Mouse (Mus musculus) right cerebral cortex, postnatal 25 days (tissue): ENCODE data around the gene Prr36.
"Not testable (repeated sequence)": the region's sequence is repeated elsewhere in the genome, so short reads cannot be mapped to it uniquely, and the experiment has no call there.

ENCODE experiments used
- DNase-seq: peaks from one replicate; pipeline ENCODE4 v3.0.0; 2022

Gene Prr36

DNA sequence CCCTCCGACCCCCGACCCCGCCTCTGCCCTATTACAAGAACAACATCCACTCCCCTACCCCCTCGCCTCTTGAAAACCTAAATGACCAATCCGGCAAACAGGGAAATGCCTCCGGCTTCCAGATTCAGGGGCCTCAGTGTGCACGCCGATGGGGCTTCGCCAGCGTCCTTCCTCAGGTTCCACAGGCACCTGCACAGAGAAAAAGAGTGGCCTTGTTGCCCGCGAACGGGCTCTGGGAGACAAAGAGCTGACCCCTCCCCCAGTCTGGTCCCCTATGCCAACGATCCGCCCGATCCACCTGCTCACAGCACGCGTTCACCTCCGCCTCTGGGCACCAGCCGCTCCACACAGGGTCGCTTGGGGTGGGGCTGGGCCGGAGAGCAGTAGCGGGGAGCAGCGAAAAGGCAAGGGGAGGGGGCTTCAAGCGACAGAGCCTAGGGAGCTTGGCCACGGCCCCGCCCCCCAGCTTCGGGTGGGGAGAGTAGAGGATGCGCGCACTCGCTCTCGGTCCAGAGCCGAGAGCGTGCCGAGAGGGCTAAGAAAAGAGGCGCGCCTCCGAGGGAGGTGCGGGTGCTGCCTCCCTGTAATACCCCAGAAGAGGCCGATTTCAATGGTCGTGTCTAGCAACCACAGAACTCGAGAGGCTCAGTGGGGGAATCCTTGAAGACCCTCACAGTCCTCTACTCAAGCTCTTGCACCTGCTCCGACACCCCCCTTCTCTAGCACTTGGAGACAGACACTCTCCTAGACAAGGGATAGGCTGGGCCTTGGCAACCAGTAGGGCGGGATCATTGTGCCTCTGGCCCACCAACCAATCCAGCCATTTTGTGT is at the start of gene Prr36:
Gene Prr36 (minus strand): TSS at position 669 of the 831 bp plus-strand sequence.
- DNase-seq = peak; percentile 75

DNA sequence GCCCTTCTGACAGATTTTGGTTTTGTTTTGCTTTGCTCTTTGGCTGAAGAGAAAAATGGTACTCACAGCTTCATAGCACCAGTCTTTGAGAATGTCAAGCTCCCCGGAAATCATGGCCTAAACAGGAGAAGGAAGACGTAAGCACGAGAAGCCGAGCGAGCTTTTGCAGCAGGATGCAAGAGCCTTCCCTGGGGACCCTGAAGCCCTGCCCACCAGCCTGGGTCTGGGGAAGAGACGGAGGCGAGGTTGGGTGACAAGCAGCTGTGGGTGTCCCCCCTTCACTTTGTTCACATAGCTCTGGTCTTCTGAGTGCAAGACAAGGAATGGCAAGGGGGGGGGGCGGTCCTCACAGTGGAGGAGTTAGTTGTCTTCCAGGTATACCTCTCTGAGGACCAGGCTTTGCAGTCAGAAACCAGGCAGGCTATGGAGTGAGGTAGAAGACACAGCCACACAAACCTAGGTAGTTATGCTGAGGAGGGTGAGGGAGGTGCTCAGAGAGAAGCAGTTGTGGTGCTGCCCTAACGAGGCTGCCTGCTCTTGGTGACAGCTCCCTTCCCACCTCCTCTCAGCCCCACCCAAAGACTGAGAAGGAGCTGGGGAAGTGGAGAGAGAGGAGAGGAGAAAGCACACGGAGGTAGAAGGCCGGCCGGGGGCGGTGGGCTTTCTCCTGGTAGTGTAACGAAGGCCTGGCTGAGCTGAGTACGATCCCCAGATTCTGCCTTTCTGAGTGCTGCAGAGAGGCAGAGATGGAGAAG is 48.1 kb upstream of the Prr36 start:
- no peak for DNase-seq

DNA sequence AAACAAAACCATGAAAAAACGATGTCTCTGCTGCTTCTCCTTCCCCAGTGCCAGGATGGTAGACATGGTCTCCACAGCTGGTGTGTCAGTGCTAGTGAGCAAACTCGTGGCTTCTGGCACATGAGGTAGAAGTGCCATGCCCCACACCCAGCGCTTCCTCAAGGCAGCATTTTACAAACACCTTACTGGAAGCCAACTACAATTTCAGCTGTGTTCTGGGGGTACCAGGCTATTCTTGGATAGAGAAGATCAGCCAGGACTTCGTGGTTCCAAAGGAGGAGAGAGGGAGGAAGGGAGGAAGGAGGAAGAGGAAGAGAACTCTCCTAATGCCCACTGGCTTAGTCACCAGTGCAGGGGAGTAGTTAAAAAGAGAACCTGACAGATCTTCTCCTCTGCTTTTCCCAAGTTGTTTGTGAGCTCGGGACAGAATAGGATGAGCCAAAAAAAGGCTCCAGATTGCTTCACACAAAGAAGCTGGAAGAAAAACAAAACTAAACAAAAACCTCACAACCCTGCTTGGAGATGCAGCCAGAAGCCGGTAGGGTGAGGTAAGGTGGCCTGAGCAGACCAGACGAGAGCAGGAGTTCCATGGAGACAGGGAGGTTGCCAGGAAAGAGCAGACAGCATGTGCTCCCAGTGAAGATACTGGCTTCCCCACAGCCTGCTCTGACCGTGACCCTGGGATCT is 46.0 kb upstream of the Prr36 start:
- DNase-seq = no peak

DNA sequence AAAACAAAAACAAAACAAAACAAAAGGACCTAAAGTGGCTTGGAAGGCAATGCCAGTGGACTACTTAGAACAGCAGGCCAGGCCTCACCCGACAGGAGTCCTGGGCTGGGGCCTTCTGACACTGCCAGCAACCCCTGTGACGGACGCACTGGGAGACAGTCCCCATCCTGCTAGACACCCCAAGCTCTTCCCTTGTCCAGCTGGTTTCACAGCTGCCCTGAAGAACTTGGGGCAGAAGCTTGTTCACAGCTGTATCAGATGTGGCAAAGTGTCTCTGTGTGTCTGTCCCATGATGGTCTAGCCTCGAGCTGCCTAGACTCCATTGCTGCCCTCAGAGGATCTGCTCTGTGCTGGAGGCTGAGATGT is 42.5 kb upstream of the Prr36 start:
- DNase-seq = no peak

DNA sequence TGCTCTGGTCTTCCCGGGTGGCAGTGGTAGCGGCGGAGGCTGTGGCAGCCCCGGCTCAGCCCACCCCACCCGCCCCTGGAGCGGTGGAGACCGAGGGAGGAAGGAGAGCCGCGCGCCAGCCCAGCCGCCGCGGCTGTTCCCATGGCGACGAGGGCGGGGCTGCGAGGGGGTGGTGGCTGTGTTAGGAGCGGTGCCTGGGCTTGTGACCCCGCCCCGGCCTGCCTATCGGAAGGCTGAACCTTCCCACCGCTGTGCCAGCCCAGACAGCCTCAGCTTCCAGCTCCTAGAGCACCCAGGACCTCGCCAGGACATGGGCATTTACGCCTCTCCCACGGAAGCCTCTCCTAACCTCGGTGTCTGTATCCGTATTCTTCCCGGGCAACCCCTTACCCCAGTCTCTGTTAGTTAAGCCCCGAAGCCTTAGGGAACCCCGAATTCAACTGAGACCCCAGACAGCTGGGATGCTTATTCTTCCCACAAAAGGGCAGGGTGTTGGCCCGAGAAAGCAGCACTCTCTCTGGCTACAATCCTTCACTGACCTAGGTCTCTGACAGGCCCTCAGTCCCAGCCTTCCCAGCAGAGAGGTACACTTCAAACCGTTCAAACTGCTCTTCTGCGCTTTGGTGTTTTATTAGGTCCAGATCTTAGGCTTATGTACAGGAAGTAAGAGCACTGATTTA is 42.0 kb upstream of the Prr36 start, which contains the start of gene Ctxn1:
Gene Ctxn1 (minus strand): TSS at position 150 of the 680 bp plus-strand sequence.
- peak; percentile 94 for DNase-seq

DNA sequence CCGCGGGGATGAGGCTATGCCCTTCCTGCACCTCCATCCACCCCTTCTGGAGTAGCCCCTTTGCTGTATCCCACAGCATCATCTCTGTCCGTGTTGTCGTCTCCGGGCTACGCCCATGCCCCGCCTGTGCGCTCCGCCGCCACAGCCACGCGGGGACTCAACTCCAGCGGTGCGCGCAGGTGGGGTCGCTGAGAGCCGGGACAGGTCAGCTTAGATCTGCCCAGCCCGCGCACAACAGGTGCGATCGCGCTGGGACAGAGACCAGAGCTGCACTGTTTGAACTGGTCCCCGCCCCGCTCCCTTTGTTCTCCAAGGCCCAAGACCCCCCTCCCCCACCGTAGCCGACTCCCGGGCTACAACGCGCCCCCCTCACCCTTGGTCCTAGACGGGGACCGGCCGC is 41.4 kb upstream of the Prr36 start:
- peak; percentile 62 for DNase-seq

DNA sequence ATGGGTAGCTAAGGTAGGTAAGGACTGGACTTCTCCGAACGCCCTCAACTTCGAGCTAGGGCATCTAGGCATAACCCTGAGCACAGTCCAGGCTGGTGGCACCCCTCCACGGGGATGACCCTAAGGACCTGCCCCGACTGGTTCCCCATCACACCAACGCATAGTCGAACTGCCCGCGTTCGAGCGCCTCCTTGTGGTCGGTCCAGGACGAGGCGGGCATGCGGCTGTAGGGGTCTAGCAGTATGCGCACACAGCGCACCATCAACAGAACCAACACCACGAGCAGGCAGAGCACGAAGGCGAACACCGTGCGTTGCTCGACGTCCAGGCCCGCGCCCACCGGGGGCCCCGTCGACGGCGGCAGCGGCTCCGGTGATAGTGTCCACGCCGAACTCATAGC is 41.0 kb upstream of the Prr36 start:
- DNase-seq = peak; percentile 80

DNA sequence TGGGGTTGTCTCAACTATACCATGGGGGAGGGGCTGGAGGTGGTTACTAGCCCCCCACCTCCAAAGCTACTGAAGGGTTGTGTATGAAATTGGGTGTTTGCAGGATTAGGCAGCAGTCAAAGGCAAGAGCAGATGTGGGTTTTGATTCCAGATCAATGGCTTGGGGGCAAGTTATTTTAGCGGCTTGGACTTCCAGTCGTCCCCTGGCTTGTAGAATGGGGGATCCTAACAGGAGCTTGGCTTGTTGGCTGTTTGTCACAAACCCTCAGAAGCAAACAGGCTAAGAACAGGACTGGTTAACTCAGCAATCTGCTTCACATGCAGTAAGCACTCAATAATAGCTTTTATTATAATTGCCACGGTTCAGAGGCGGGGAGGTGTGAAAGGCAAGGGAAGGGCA is 40.1 kb upstream of the Prr36 start:
- no peak for DNase-seq

DNA sequence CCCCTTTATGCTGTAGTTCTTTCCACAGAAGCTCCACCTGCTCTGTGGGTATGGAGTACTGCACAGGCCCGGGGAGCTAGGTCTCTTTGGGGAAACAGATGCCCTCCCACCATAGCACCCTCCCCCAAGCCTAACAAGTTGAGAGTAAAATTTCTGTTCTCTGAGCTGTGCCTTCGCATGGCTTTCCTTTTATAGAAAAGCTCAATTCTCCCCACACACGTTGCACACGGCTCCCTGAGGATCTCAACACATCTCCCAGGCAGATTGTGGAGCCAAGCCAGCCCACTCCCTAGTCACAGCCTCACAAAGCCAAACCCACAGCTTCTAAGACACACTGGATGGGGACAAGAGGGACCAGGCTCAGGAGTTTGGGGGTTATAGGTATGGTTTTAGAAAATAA is 39.7 kb upstream of the Prr36 start:
- peak; percentile 84 for DNase-seq

DNA sequence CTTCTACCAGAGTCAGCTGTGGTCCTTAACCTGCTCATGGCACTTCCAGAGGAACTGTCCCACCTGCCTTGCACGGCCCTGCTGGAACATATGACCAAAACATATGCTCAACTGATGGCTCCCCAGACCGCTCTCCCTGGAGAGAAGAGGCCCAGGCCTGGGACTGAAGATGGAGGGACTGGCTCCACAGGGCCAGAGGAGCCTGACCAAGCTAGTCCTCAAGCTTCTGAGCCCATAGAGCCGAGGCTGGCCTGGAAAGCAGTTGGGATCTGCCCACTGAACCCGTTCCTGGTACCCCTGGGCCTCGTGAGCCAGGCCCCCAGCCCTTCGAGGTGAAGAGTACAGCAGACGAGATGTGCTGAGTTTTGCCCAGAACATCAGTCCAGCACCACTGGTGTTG is 38.2 kb upstream of the Prr36 start:
- DNase-seq = not testable (repeated sequence)

DNA sequence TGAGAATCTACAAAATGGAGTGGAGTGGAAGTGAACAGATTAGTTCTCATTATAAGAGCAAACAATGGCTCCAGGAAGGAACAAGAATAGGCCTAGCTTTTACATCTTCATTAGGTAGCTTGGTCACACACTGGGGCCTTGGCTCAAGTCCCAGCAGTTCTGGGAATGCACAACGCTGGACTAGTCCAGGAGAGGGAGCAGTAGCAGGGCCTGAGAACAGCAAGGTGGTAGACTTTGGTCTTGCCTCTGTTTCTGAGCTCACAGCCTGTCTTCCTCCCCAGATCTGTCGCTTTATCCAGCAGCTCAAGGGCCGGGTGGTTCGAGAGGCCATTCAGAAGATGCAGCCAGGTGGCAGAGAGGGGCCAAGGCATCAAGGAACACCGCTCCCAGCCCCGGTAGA is 36.7 kb upstream of the Prr36 start:
- DNase-seq = no peak

DNA sequence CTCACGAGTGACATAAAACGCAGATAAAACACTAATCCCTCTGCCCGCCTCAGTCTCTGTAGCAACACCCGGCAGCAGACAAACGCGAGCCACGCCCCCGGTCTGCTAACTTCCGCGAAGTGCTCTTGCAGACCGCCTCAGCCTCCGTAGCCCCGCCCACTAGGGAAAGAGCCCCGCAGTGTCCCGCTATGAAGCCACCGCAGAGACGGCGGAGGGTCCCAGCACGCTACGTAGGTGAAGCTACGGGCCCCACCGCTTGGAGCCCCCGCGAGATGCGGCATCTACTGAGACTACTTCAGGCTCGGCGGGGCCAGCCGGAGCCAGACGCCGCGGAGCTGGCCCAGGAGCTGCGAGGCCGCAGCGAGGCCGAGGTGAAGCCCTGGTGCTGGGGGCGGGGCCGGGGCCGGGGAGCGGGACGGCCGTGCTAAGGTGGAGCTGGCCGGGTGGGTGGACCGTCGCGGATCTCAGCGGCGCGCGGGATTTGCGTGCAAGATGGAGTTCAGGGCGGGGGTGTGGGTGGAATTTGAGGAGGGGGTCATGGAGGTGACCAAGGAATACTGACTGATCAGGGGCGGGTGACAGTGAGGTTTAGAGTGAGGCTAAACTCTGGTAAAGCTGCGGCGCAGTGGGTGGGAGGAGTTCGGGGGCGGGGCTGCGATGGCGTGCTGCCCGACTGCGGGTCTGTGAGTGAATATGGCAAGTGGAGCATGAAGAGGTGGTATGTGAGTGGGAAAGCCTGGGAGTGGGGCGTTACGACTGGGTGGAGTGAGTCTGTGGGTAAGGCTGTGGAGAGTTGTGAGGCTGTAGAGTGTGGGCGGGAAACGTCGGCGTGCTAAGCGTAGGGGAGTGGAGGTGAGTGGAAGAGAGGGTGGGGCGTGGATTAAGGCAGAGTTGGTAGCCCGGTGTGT is 35.9 kb upstream of the Prr36 start, which contains the start of gene Snapc2:
Gene Snapc2 (plus strand): TSS at position 147 of the 908 bp plus-strand sequence.
- DNase-seq = peak; percentile 95

DNA sequence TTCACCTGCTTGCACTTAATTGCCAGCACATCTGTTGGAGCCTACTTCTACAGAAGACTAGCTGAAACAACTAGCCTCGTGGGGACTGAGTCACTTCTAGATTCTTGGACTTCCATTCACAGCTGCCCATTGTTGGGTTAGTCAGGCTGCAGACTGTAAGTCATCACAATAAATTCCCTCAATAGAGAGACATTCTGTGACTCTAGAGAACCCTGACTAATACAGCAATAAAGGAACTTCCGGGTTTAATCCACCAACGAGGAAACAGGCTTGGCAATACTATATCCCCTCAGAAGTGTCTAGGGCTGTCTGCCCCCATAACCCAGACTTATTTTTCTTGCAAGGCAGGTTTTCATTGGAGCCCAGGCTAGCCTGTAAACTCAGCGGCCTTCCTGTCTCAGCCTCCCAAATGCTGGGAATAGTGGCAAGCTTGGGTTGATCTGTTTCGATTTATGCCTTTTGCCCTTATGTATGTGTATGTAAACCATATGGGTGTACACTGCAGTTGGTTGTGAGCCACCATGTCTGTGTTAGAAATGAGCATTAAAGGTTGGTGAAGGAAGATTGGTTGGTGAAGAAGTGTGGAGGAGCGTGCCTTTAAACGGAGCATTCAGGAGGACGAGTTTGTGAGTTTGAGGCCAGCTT is 35.0 kb upstream of the Prr36 start:
- DNase-seq = no peak

DNA sequence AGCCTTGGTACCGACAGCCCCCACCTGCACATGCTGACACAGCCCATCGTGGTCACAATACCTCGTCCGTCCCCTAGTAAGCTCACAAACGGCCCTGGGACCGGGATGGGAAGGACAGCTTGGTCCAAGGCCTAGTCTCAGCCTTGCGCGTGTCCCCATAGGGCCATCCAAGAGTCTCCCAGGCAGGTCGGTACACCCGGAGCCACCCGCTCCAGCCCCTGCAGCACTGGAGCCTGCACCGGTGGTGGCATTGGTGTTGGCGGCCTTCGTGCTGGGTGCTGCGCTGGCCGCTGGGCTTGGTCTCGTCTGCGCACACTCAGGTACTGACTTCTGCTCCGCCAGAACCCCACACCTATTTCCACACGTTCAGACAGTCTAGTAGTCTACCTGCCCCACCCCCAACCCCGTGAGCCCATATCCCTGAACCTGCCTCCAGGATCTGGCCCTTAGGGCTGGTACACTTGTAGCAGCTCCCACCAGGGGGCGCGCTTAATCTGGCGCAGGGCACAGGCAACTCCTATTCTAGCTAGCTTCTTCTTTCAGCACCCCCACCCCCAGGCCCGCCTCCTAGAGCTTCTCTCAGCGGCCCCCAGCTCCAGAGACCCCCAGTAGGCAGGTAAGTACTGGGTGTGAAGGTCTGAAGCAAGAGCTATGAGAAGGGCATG is 33.2 kb upstream of the Prr36 start:
- DNase-seq = peak; percentile 85

DNA sequence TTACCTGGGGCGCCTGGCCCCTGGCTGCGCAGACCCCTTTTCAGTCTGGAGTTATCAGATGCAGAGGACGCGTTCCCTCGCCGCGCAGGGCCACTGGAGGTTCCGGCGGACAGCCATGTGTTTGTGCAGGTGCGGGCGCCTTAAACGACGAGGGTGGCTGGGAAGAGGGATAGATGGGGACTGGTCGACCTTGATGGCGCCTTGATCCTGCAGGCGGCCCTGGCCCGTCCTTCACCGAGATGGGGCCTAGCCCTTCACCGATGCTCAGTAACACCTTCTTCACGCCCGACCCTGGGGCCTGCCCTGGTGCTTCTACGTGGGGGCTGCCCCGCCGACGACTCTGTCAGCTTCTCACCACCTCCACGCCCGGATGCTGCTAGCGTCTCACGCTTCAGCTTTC is 32.0 kb upstream of the Prr36 start:
- DNase-seq = no peak

DNA sequence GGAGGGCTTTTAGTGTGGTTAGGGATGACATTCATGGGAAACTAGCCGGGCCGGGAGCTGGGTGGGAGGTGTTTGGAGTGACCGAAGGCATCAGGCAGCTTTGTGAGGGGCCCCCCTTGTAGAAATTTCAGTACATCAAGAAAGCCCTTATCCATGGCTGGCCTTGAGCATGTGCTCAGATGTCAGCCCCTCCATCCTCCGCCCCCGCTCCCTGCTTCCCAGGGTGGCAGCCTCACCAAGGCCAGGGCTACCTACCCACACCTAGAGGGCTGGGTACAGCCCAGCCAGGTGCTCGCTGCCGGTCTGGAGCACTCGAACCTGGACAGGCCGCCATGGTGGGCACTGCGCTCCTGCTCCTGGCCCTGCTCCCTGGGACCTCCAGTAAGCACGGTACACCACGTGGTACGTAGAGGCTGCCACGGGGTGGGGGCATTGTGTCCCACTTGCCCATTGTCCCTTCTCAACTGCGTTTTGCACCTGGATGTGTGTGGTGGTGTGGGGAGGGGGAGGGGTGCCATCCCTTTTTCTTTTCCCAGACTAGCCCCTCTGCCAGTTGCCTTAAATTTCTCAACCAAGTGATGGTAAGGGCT is 30.8 kb upstream of the Prr36 start, which contains the start of gene Tgfbr3l:
Gene Tgfbr3l (plus strand): TSS at position 264 of the 590 bp plus-strand sequence.
- DNase-seq = no peak

DNA sequence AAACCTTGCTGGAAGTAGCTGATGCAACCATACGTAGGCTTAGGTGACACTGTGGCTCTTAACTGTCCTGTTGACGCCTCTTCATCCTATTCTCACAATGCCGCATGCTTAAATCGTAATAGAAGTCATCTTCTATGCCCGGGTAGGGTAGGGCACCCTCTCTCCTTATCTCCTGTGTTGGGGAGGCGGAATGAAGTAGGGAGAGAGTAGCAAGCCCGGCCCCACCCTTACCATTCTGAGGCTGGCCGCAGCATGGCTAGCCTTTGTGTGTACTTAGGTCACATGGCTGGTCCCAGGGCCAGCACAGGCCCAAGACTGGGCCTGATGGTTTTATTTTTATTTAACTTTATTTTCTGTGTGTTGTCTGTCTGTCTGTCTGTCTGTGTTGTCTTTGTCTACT is 30.0 kb upstream of the Prr36 start:
- no peak for DNase-seq

DNA sequence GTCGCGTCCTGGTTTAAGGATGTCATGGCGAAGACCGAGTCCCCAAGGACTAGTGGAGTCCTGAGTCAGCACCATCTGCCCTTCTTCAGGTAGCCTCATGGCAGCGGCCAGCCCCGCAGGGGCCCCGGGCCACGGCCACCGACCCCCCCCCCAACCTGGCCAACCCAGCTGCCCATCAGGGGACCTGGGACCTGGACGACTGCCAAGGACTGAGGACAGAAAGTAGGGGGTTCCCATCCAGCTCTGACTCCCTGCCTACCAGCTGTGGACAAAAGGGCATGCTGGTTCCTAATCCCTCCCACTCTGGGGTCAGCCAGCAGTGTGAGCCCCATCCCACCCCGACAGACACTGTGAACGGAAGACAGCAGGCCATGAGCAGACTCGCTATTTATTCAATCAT is 28.5 kb upstream of the Prr36 start:
- no peak for DNase-seq

DNA sequence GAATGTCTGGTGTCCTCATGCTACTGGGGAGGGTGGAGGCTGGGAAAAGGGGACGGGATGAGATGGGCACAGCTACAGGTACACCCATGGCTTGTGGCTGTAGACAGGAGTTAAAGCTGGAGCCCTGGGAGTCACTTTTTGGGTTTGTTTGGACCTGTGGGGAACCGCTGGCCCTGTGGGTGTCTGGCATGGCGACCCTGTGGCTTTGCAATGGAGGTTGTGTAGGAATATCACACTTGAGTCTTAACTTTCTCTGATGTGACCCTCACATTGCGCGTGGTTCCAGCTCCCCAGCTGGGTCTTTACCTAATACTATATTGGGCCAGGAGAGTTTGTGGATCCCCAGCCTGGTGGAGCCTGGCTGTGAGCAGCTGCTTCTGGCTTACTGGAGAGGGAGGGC is 27.8 kb upstream of the Prr36 start:
- no peak for DNase-seq

DNA sequence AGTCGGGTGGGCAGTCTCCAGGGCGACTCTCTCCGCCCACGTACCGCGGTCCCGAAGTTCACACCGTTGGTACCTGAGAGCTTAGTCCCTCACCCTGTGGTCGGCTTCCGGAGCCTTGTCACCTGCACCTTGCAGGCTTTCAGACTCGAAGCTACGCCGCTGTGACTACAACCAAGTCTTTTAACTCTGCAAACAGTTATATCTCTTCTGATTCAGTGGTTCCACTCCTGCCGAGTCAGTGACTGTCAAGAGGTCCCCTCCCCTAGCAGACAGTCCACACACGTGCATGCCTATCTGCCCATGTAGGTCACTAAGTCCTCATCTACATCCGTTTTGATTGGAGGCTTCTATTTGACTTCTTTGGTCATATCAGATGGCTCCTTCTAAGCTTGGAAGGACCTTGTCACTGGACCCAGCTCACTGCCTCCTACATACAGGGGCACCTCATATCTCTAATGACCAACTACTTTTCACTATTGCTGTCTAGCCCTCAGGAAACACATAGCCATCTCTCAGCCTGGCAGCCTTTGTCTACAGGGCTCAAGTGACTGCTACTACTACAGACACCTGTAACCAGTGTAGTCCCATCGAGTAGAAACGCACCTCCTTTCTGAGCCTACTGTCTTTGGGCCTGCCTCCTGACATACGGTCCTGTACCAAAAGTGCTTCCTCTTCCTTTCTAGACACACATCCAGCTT is 22.1 kb upstream of the Prr36 start:
- no peak for DNase-seq
